Mouse (Mus musculus): Measurements from ENCODE around the gene Usp7.
"Not testable (repeated sequence)": the region's sequence is repeated elsewhere in the genome, so short reads cannot be mapped to it uniquely, and the experiment has no call there.

The Usp7 gene

GRCm38 (mm10) chr16:8781660-8782059 lies 10.4 kb downstream of the Usp7 start:
- no peak for DNase-seq (ENCODE audit: low spot score)

DNA sequence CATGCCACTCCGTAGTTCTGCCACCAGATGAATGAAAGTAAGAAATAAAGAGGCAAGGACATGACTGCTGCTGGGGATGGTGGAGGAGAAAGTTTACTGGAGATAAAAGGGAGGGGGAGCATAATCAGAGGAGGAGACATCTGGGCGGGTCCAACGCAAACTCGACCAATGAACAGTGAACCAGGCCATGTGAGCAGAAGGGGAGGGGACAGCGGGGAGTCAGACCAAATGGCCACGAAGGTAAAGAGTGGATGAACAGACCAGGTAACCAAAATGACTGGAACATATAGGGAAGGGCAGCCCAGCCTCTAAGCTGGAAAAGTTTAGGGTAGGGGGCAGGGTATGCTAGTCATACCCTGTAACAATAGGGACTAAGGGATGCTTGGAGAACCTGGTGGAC lies 10.9 kb downstream of the Usp7 start:
- DNase-seq (ENCODE audit: low spot score) = no peak

- no peak for DNase-seq (ENCODE audit: low spot score)
Measured at GRCm38 (mm10) chr16:8780187-8780586, 11.9 kb downstream of the Usp7 start.

- no peak for DNase-seq (ENCODE audit: low spot score)
Measured at GRCm38 (mm10) chr16:8778697-8779096, 13.4 kb downstream of the Usp7 start.

DNA sequence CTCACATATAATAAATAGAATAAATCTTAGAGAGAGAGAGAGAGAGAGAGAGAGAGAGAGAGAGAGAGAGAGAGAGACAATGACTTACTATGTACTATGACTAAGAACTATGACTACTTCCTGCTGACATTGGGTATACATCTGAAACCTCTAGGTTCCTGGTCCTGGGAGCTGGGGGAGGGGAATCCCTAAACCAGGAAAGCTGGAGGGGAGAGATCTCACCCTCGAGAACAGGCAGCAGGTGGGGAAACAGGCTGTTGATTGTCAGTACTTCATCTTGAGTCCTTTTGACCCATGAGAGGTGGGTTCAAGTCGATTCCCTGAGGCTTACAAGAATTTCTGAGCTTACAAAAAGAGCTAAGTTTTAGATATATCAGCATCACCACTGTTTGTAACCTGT lies 14.9 kb downstream of the Usp7 start:
- no peak for DNase-seq (ENCODE audit: low spot score)

DNA sequence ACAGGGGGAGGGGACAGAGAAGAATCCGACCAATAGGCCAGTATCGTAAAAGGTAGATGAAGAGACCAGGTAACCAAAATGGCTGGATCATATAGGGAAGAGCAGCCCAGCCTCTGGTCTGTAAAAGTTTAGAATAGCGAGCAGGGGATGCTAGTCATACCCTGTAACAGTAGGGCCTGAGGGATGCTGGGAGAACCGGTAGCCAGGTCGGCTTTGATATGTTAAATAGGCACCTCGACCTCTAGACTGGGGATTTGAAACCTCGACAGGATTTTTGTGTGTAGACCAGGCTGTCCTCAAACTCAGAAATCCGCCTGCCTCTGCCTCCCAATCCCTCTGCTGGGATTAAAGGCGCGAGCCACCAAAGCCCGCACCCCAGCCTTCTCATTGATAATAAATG lies 15.5 kb downstream of the Usp7 start:
- no peak for DNase-seq (ENCODE audit: low spot score)

DNA sequence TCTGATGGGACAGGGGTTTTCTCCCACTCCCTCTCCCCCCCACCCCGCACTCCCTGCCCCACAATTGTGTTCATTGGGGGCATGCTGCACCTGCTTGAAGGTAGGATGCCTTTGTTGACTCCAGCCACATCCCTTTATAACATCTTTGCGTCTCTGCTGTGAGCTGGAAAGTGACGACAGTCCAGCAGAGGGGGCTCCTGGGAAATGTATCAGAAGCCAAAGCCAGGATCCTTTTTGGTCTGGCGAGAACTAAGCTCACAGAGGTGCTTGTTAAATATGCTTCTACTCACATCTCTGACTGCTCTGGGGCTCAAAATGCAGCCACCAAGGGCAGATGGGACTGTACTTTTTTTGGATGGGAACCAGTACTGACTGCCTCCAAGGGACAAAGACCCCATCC lies 21.0 kb downstream of the Usp7 start:
- no peak for DNase-seq (ENCODE audit: low spot score)

GRCm38 (mm10) chr16:8770342-8770741 lies 21.8 kb downstream of the Usp7 start:
- DNase-seq (ENCODE audit: low spot score) = not testable (repeated sequence)

DNA sequence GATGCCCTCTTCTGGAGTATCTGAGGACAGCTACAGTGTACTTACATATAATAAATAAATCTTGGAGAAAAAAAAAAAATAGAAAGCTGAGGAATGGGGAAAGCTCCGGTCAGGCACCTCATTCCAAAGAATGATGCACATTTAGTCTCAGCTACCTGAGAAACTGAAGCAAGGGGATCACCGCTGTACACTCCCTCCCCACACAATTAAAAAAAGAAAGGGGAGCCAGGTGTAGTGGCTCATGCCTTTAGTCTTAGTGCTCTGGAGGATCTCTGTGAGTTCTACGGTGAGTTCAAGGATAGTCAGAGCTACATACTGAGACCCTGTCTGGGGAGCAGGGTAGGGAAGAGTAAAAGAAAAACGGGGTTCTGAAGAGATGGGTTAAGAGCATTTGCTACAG lies 22.6 kb downstream of the Usp7 start:
- DNase-seq (ENCODE audit: low spot score) = no peak

GRCm38 (mm10) chr16:8769065-8769464 lies 23.0 kb downstream of the Usp7 start:
- DNase-seq (ENCODE audit: low spot score) = peak; percentile 79

- no peak for DNase-seq (ENCODE audit: low spot score)
Measured at GRCm38 (mm10) chr16:8768588-8768987, 23.5 kb downstream of the Usp7 start.

- DNase-seq (ENCODE audit: low spot score) = no peak
Measured at GRCm38 (mm10) chr16:8768071-8768470, 24.0 kb downstream of the Usp7 start.

DNA sequence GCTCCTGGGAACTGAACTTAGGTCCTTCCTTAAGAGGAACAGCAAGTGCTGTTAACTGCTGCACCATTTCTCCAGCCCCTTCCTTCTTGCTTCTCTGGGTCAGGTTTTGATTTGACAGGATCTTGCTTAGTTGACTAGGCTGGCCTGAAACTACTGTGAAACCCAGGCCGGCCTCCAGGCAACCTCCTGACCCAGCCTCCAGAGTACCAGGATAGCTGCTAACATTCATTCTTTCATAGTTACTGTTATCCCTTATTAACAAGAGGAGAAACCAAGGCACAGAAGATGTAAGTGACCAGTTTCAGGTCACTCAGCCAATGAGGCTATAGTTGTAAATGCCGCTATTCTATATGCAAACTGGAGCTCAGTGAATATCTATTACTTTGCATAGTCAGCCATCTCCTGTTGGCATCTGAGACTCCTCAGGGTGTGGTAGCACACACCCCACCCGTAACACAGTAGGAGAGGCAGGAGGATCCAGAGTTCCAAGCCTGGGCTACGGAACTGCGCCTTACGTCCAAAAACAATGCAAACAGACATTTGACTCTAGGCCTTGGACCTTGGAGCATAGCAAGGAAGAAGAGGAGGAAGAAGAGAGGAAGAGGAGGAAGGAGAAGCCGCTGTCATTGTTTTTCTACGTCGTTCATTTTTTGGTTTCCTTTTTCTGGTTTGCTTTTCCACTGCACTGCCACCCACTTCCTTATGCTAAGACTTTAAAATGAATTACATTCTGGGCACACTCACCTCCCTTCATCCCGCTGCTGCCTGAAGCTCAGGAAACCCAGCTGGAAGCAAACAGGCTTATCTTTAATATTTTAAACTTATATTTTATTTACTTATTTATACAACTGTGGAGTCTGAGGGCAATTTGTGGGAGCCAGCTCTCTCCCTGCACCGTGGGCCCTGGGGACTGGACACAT lies 24.7 kb downstream of the Usp7 start:
- no peak for DNase-seq (ENCODE audit: low spot score)

GRCm38 (mm10) chr16:8766196-8766595 lies 25.9 kb downstream of the Usp7 start:
- no peak for DNase-seq (ENCODE audit: low spot score)

GRCm38 (mm10) chr16:8764124-8764907 lies 27.8 kb downstream of the Usp7 start:
- DNase-seq (ENCODE audit: low spot score) = no peak

- DNase-seq (ENCODE audit: low spot score) = no peak
Measured at GRCm38 (mm10) chr16:8763028-8763427, 29.1 kb downstream of the Usp7 start.

DNA sequence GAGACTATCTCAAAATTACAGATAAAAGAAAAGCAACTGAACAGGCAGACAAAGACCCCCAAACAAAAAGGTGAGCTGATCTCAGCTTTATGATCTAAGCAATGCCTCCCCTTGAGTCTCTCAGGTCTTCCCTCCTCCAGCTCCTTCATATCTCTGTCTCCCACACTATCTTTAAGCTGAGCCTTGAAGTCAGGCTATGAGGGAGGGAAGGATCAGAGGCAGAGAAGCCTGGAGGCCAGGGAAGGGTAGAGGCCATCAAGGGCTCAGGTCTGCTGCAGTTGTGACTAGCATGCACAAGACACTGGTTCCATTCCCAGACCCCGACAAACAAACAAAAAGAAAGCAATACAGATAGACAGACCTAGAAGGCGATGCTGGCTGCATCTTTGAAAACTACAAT lies 30.2 kb downstream of the Usp7 start:
- no peak for DNase-seq (ENCODE audit: low spot score)

DNA sequence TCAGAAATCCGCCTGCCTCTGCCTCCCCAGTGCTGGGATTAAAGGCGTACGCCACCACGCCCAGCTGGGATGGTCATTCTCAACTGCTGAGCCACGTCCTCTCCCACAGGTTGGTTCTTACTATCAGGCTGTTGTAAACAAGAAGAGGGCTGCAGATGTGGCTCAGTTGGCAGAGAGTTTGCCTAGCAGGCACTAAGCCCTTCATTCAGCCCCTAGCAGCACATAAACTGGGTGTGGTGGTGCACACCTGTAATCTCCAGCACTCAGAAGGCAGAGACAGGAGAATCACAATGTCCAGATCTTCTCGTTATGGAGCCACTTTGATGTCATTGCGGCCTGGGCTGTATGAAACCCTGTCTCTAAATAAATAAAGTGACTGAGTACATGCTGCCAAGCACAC lies 31.1 kb downstream of the Usp7 start:
- DNase-seq (ENCODE audit: low spot score) = no peak

DNA sequence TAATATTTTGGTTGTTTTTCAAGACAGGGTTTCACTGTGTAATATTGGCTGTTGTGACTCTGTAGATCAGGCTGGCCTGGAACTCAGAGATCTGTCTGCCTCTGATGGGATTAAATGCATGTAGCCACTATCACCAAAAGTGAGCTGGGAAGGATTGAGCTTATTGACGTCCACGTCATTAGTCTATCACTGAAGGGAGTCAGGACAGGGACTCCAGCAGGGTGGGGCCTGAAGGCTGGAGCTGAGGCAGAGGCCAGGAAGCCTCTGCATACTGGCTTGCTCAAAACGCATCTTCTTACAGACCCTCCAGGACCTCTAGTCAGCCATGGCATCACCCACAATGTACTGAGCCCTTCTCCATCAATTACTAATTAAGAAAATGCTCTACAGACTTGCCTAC lies 33.1 kb downstream of the Usp7 start:
- DNase-seq (ENCODE audit: low spot score) = no peak

GRCm38 (mm10) chr16:8758193-8758592 lies 33.9 kb downstream of the Usp7 start:
- no peak for DNase-seq (ENCODE audit: low spot score)

GRCm38 (mm10) chr16:8757586-8757985 lies 34.5 kb downstream of the Usp7 start:
- DNase-seq (ENCODE audit: low spot score) = not testable (repeated sequence)

- DNase-seq (ENCODE audit: low spot score) = no peak
Measured at GRCm38 (mm10) chr16:8752334-8752733, 39.8 kb downstream of the Usp7 start.

DNA sequence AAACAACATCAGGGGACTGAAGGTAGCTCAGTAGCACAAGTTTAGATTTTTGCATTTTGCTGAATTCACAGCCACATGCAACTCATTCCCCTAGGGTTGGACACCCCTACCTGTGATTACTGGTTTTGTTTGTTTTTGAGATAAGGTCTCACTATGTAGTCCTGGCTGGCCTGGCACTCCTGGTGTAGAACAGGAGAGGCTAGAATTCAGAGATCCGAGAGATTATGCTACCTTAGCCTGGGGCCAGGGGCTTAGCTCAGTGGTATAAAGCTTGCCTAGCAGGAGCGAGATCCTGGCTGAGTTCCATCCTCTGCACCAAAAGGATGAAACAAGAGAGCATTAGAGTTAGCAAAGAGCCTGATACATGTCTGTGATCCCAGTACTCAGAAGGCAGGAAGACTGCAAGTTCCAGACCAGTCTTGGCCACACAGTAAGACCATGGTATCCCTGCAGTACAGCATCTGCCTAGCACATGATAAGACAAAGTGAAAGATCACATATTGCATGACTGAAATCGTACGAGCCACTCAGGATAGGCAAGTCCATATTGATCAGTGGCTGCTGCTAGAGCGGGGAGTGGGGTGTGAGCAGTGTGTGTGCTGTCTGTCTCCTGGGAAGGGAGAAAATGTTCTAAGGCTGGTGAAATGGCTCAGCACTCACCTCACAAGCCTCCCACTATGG lies 40.4 kb downstream of the Usp7 start:
- no peak for DNase-seq (ENCODE audit: low spot score)

Data from embryo, embryonic 10.5 days (tissue).